Mouse (Mus musculus) spleen, postnatal 14 days (tissue): ENCODE measurements around the gene Scn9a.

Source experiments
- DNase-seq, 2 experiments: peaks; one replicate each; pipeline ENCODE4 v3.0.0; 2021 to 2022; ENCODE audit warnings: low spot score in 2 of 2

Gene Scn9a

GRCm38 (mm10) chr2:66634580-66635359 is at the start of gene Scn9a:
Gene Scn9a (minus strand): TSS chr2:66634962.
- DNase-seq = no peak

DNA sequence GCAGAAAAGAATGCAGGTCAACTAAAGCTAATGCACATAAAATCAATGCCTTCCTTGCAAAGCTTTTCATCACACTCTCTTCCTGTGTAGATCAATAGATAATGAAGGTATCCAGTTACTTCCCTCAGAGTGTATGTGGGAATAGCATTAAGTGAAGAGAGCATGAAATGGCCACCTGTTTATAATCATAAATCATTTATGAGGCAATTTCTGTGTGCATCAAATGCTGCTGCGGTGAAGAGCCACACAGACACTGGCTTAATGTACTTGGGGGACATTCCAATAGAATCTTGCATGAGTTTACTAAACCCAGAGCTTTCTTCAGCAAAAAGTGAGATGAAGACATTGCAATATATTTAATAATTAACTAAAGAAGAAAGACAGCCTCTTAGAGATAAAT is 27.2 kb upstream of the Scn9a start:
- DNase-seq = no peak

GRCm38 (mm10) chr2:66656430-66656829 is 21.7 kb upstream of the Scn9a start:
- DNase-seq = no peak

DNA sequence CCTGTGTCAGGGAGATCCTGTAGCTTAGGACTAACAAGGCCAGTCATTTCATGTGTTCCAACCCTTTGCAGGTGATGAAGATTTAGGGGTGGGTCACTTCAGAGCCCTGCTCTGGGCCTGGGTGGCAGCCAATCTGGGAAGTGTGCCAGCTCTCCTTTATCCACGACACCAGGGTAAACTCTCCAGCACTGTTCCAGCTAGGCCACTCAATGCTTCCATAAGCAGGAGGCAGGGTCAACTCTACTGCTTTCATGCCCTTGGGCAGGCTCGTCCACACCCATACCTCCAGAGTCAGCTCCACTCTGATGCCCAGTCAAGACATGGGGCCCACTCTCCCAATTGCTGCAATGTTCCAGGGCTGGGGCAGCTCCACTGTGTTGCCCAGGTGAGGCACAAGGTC is 20.7 kb upstream of the Scn9a start:
- no peak for DNase-seq

GRCm38 (mm10) chr2:66644384-66644783 is 9.6 kb upstream of the Scn9a start:
- DNase-seq = no peak

GRCm38 (mm10) chr2:66632728-66633127 is 2.0 kb downstream of the Scn9a start:
- no peak for DNase-seq

DNA sequence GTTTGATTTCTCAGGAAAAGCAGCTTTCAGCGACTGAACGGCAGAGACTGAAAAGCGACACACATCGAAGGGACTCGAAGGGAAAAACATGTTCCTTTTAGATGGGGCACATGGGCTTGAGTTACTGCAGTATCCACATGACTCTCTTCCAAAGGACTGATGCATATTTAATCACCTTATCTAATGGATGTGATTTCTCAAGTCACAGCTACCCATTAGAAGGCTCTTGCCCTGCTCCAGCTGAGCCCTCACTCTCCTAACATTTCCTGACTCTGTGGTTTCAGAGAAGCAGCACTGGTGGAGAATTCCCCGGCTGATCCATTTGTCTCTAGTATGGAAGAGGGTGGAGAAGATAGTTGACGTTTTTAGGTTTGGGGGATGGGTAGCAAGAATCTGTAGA is 23.7 kb downstream of the Scn9a start:
- DNase-seq = no peak

DNA sequence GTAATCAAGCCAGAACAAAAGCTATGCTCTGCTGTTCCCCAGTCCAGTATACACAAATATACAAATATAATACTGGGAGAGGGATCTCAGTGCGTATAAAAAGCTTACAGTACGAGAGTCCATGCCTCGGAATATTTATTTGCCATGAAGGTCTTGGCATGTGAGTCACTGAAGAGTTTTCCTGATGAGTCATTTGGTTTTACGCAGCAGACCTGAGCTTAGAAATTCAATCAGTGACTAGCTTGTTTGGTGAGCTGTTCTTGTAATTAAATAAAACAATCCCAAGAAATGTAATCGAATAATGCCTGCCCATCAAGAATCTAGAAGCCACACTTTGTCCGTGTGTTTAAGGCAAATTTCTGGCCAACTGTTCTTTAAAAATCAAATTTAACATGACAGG is 37.4 kb downstream of the Scn9a start:
- no peak for DNase-seq

DNA sequence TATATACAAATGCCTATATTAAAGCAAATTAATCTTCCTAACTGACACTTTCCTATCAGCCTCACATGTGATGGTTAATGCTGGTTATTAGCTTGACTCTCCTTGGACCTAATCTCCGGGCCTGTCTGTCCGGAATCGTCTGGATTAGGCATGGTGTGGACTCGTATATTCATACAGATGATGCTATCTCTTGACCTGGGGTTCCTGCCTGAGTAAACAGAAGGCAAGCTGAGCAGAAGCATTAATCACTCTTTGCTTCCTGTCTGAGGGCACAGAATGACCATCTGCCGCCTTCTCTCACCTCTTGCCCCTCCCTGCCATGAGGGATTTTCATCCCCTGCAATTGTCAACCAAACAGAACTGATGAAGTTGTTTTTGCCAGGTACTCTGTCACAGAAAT is 38.6 kb downstream of the Scn9a start:
- DNase-seq = no peak

DNA sequence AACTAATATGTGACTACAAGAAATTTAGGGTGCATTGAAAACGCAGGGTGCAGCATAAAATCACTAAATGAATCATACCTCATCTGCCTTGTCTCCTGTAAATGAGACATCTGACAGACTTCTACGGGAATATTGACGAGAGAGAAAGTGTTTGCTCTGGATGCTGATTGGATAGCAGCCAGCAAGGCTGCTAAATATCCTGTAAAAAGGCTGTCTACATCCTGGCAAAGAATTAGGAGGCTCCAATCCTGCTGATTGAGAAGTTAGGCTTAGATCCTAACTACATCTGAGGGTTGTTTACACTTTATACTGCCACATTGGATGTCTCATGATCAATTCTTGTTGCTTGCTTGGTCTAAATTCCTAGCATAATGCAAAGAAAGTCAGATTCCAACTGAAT is 44.6 kb downstream of the Scn9a start:
- DNase-seq = no peak

DNA sequence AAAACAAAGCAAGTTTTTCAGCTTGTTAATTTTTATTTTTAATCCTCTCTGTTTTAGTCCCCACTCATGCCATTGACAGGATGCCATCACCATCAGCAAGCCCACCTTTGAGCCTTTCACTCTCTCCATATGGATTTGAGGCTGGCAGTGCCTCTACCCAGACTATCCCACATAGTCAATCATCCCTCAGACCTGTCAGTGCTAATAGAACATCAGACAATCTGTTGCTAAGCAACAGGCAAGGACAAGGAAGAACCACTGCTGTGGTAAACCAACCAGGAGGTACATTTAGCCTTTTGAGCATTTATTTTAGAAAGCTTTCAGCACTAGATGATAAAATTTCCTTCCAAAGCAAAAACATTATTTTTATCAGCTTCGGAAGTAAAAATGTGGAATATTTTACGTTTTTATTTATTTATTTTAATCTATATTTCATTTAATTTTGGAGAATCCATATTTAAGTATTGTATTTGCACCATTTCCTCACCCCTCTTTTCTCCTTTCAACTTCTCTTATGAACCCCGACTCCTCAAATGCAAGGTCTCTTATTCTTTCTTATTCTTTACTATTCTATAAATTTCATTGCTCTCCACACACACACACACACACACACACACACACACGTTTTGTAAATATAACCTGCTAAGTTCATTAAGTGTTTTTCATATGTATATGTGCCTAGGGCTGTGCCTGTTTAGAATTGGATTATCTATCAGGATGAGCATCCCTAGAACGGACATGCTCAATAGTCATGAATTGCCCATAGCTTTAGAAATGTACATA is 54.5 kb downstream of the Scn9a start:
- no peak for DNase-seq

- DNase-seq = no peak
Observed at GRCm38 (mm10) chr2:66548254-66548653, 86.5 kb downstream of the Scn9a start.

- DNase-seq = no peak
Observed at GRCm38 (mm10) chr2:66519966-66520365, 114.8 kb downstream of the Scn9a start.

- no peak for DNase-seq
Observed at GRCm38 (mm10) chr2:66511424-66511823, 123.3 kb downstream of the Scn9a start.

GRCm38 (mm10) chr2:66508032-66508431 is 126.7 kb downstream of the Scn9a start:
- DNase-seq = no peak

- DNase-seq = no peak
Observed at GRCm38 (mm10) chr2:66507616-66508015, 127.1 kb downstream of the Scn9a start.

GRCm38 (mm10) chr2:66502158-66502557 is 132.6 kb downstream of the Scn9a start:
- DNase-seq = no peak

DNA sequence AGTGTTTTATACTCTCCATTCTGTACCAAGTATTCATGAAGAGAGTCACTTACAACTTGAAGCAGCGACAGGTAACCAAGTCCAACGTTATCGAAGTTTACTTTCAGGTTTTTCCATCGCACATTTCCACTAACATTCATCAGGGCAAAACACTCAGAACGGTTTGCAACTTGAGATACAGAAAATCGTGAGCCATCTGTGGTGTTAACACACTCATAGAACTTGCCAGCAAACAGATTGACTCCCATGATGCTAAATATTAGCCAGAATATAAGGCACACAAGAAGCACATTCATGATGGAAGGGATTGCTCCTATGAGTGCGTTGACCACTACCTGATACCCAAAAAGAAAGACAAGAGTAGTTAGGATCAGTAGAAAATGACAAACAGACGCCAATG is 140.2 kb downstream of the Scn9a start:
- DNase-seq = no peak

DNA sequence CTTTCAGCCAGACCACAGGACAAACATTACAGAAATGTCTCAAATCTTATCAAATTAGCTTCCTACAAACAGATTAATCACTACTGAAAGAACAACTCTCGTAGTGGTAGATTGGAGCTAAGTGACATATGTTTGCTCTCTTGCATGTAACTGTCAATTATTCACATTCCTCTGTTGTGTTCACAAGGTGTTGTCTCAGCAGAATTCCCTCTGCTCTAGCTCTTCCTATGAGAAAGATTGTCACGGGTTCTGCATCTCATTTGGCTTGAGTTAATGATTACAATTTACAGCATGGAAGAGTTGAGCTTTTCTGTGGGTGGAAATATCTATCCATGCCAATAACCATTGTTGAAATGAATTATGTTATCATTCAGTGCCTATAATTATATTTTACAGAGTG is 156.4 kb downstream of the Scn9a start:
- DNase-seq = no peak

DNA sequence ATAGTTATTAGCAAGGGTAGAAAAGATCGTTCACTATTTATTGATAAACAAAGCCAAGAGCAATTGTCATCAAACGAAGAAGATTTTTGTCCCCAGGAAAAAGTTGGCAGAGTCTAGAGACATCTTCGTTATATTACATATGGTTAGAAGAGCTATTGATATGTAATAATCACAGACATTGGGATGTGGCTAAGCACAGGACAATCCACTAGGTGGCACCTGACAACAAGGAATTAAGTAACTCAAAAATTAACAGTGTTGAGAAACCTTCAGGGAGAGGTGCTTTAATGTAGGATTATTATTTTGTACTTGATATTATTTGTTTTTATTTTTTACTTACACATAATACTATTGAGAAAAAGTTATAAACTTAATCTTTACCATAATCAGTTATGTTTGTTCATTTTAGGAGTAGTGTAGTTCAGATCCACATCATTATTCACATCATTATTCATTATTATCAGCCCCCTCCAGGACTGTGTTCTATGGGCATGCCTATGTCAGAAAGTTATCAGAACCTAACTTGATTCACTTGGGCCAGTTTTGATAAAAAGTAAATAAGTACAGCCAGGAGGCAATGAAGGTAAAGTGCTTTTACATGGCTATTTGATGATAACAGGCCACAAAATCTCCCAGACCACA is 161.5 kb downstream of the Scn9a start:
- no peak for DNase-seq

DNA sequence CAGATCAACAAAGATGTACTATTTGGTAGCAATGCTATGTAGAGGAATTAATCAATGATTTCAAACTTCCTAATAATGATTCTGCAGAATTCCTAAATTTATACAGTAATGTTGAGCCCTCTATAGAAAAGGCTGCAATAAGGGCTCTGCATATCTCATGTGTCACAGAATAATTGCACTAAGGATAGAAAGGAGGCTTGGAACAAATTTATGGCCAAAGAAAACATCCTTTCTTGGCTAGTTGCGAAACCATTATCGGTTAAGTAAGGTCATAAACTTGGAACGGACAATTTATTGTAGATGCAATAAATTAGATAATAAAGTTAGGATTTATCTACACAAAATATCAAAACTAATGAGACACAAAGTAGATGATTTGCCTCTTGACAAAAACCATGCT is 169.3 kb downstream of the Scn9a start:
- DNase-seq = no peak

DNA sequence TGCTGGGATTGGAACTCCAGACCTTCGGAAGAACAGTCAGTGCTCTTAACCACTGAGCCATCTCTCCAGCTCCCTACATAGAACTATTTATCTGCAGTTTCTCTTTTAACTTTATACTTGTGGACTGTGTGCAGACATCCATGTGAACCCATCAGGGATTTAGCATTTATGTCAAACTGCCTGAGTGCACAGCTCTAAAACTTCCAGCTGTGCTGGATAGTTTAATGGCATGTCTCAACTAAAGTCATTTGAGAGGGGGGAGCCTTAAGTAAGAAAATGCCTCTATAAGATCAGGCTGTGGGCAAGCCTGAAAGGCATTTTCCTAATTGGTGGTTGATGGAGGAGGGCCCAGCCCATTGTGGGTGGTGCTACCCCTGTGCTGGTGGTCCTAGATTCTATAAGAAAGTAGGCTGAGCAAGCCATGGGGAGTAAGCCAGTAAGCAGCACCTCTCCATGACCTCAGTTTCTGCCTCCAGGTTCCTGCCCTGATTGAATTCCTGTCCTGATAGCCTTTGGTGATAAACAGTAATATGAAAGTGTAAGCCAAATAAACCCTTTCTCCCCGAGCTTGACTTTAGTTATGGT is 169.8 kb downstream of the Scn9a start:
- no peak for DNase-seq
